Mouse (Mus musculus) liver, embryonic 14.5 days (tissue): ENCODE measurements at regions not wholly inside any gene's neighbourhood (a gene's known extent, or its start where the extent isn't known, plus 50 kb on each side); places are given as distances from the start of the nearest gene placed in this dataset.

ENCODE experiments used
- CTCF ChIP-seq: IDR thresholded peaks from 2 replicates; pipeline ENCODE4 v1.5.1; 2016; ENCODE audit warnings: antibody characterized with exemption, low read depth, control low read depth
- EP300 ChIP-seq: IDR thresholded peaks from 2 replicates; pipeline ENCODE4 v1.6.1; 2016; ENCODE audit warnings: antibody characterized with exemption, low read depth

GRCm38 (mm10) chr15:10864004-10864775 lies 87.9 kb upstream of the C1qtnf3 start:
- TF ChIP-seq CTCF: no peak
- TF ChIP-seq EP300: no peak
